Mouse (Mus musculus) ES-E14 (cell line): Measurements from ENCODE around the gene Raf1.

Experiments
- CHD2 ChIP-seq: IDR thresholded peaks from 2 replicates; pipeline ENCODE4 v1.6.1; 2014; ENCODE audit warnings: mild to moderate bottlenecking, low read depth, low read length, inconsistent platforms
- HCFC1 ChIP-seq: IDR thresholded peaks from 2 replicates; pipeline ENCODE4 v1.6.1; 2012; ENCODE audit warnings: low read length, inconsistent platforms, borderline replicate concordance; ENCODE audit not compliant: insufficient read depth
- MAFK ChIP-seq: IDR thresholded peaks from 2 replicates; pipeline ENCODE4 v1.6.1; 2014; ENCODE audit warnings: mild to moderate bottlenecking, low read depth, low read length, inconsistent platforms; ENCODE audit not compliant: insufficient read depth
- ZC3H11A ChIP-seq: IDR thresholded peaks from 2 replicates; pipeline ENCODE4 v1.6.1; 2012; ENCODE audit warnings: low read depth, mild to moderate bottlenecking, inconsistent platforms, low read length, borderline replicate concordance
- ZNF384 ChIP-seq: IDR thresholded peaks from 2 replicates; pipeline ENCODE4 v1.6.1; 2012; ENCODE audit warnings: low read depth, low read length, inconsistent platforms

DNA sequence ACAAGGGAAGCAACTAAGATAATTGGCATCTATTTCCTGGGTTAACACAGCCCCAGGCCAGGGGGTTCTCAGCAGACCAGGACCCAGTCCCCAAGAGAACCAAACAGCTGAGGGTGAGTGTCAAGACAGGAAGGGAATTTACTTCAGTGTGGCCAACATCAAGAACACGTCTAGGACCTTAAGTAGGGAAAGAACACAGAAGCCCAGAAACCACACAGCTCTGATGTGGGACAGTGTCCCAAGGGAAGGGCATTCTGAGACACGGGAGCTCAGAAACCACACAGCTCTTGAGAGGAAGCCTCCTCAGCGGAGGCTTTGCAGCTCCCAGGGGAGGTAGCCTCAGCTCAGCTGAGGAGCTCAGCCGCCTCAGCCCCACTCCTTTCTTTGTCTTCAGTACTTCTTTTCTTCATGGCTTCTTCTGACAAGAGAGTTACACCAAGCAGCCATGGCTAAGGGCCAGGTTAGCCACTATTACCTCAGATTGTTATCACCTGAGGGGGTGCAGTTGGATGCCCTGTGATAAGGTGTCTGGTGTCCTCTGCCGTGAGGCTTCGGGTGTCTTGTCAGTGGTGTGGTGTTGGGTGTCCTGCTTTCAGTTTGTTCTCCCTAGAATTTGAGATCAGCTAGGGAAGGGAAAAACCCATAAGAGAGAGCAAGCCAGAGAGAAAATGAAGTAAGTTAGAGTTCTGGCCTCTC is 92.9 kb downstream of the Raf1 start:
- no peak for TF ChIP-seq ZNF384
- no peak for TF ChIP-seq MAFK
- no peak for TF ChIP-seq HCFC1
- no peak for TF ChIP-seq CHD2
- no peak for TF ChIP-seq ZC3H11A
